Mouse (Mus musculus) brain, embryonic 14.5 days (tissue): ENCODE results near the gene Tent5c. TPM values are rescaled to one million over a fixed set of nuclear protein-coding genes. Genes with fewer than 3 reads are reported as not detected.

Source experiments
- DNase-seq: peaks from one replicate; pipeline ENCODE4 v3.0.0-alpha.2; 2011; ENCODE audit warnings: low read depth
- CTCF ChIP-seq: fragments of 200-500 bp; IDR thresholded peaks from 2 replicates; pipeline ENCODE4 v1.5.1; 2012; ENCODE audit warnings: inconsistent platforms, mild to moderate bottlenecking, moderate library complexity, borderline replicate concordance; ENCODE audit not compliant: insufficient read depth, insufficient read length; ENCODE audit errors: extremely low read depth
- POLR2A ChIP-seq: fragments of 200-500 bp; IDR thresholded peaks from 2 replicates; pipeline ENCODE4 v1.6.1; 2012; ENCODE audit warnings: mild to moderate bottlenecking, inconsistent platforms, borderline replicate concordance; ENCODE audit not compliant: poor library complexity, insufficient read depth, insufficient read length, severe bottlenecking; ENCODE audit errors: extremely low read depth
- polyA plus RNA-seq: library from polyadenylated mRNA; depleted of rRNA; stranded (reverse); fragments of >200 nt; gene quantifications from 2 replicates; pipeline ENCODE4 v1.2.3, GENCODE M21; 2012

Gene Tent5c
- polyA plus RNA-seq, 1 experiment, result 2.4 TPM

DNA sequence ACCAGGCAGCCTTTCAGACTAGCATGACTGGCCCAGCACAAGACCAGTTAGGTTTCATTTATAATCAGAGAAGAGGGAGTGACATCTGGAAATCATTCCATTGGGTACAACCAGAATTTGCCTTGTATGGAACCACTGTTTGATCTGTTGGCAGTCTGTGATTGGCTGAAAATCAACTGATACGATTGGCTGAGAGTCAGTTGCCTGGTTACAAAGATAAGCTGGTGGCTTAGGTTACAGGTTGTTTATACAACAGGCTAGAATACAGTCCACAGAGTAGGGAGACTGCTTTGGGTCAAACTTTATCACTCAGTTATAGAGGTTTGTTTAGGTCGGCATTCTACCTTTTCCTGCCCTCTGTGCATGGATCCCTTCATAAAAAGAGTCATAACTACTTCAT, 17.6 kb upstream of the Tent5c start:
- no peak for DNase-seq
- TF ChIP-seq POLR2A, result no peak
- TF ChIP-seq CTCF, result no peak

DNA sequence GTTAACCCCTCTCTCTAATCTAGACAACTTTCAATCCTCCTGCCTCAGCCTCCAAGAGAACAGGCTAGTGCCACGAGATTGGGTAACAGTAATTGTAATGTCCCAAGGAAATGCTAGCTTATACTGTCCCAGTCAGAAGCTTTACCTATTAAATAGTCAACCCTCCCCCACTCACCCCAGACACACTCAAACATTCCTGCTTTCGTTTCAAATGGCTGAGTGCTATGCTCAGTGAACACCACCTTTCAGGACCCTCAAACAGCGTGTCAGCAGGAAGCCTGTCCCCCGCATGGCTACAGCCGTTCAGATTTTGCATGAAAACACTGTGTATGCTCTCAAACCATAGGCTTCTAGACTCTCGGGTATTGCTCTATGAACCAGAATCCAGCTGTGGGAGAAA, 14.8 kb upstream of the Tent5c start:
- DNase-seq, result no peak
- TF ChIP-seq CTCF, result no peak
- TF ChIP-seq POLR2A, result no peak

DNA sequence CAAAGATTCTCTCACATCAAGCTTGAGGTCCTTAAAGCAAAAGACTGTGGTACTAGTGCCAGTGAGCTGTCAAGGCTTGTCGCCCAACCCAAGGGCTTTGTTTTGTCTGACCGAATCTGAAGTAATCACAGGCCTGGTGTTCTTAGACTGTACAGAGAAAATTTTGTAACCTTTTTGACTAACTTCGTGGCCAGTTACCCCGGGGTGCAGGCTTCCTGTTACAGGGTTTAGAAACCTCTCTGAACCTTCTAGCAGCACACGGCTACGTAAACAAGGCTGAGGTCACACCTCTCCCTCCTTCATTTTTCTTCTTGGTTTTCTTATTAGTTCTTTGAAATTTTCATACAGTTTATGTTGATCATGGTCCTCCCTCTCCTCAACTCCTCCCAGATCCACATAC, 13.4 kb upstream of the Tent5c start:
- TF ChIP-seq CTCF (no peak), POLR2A (no peak)
- no peak for DNase-seq

DNA sequence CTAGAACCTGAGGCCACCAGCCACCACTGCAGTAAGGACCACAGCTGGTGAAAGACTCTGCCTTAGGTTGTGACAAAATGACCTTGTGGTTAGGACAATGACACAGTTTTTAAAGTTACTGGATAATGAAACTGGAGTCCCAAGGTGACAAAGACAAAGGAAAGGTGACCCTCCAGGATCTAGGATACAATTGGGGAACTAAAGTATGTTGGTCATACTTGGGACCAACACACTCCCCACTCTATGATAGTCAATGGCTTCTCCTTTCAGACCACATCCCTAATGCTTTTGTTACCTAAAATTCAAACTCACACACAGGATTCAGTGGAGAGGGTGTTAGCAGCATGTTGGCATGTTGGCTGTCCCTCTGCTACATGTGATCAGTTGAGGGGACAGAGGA, 12.8 kb upstream of the Tent5c start:
- TF ChIP-seq CTCF (no peak), POLR2A (no peak)
- no peak for DNase-seq

DNA sequence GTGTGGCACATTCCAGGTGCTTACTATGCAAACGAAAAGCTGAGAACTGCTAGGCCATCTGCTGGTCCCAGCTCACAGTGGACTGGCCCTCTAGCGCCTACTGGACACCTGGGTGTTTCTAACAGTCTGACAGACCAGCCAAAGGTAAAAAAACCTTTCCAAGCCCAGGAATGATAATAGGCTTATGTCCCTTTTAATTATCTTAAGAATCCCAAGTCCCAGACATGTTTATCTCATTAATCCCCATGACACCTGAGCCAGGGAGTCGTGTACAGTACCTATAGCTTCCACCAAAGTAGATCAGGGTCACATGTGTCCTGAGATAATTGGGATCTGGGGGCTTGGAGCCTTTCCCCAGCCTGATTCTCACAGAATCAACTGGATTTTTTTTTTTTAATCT, 7.0 kb upstream of the Tent5c start:
- DNase-seq, result no peak
- TF ChIP-seq CTCF (no peak), POLR2A (no peak)

DNA sequence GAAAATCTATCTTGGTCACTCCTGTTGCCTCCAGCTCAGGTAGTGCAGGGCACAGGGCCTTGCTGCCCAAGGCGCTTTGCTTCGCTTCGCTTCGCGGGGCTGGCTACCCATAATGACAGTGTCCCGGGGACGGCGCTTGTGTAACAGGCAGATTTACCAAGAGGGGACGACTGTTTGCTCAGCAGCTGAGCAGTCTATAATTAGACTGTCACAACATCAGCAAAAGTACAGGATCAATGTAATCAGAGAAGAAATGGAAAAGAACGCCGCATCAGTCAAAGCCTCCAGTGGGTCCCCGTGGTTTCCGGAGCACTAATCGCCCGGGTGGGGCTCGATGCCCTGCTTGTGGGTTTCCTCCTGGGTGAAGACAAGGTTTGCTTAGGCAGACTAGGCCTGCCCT, 6.3 kb upstream of the Tent5c start:
- no peak for TF ChIP-seq CTCF
- TF ChIP-seq POLR2A, result no peak
- peak; percentile 23 for DNase-seq

DNA sequence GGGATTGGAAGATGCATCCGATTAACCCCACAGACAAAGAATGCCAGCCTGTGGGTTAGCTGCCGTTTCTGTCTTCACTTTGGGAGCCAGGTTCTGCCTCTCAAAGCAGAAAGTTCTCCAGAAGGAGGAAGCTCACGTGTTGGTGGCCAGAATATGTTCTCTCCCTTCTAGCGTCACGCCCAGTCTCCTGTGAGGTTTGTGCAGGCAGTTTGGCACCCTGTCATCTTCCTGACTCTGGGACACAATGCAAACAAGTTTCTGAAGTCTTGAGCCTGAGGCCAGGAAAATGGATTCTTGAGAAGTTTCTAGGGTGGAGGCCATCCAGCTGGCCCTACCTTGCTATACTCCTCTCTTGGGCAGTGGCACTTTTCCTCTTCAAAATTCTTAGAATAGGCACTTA, 5.8 kb upstream of the Tent5c start:
- no peak for TF ChIP-seq CTCF
- no peak for TF ChIP-seq POLR2A

DNA sequence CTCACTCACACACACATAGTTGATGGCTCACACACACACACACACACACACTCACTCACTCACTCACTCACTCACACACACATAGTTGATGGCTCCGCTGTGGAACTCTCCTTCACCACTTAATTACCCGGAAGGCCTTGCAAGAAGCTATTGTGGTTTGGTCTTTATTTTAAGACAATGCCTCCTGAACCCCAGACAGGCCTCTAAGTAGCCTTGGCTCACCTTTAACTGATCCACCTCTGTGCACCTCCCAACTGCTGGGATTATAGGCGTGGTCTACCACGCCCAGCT, 831 bp upstream of the Tent5c start:
- TF ChIP-seq CTCF (no peak), POLR2A (no peak)
- DNase-seq, result no peak

More for the DNA sequence above, 5.8 kb upstream of the Tent5c start:
- no peak for DNase-seq

DNA sequence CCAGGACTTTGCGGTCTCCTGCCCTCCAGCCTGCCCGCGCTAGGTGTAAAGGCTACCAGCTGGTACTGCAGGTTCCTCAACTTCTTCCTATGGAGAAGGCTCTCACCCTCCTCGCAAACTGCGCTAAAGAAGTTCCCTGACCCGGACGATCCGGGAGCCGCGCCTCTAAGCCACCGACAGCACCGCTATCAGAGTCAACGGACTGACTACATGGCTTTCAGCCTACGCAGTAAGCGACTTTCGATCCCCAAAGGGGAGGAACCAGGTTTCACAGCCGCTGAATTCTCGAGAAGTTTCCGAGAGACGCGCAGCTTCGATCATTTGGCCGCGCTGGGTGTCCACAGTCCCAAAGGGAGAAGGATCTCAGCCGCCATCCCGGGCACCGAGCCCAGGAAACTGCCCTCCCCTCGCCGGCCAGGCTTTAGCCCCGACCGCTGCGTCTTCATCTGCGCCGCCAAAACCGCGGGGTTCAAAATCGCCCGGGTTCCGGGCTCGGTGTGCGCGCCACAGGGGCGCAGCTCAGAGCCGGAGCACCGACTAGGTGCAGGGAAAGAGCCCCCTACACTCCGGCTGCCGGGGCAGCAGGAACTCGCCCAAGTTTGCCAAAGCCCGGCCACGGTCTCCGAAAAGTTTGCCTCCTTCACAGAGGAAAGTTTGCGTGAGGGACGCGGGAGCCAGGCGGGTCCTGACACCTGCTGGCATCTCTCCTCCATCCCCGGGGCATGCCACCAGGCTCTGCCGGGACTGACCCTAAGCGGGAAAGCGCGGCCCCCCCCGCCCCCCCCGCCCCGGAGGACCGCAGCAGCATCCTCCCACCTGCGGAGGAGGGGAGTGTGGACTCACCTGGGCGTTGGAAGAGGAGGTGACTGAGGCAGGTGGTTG, 632 bp downstream of the Tent5c start:
- peak; percentile 38 for DNase-seq
- TF ChIP-seq POLR2A (no peak), CTCF (no peak)

DNA sequence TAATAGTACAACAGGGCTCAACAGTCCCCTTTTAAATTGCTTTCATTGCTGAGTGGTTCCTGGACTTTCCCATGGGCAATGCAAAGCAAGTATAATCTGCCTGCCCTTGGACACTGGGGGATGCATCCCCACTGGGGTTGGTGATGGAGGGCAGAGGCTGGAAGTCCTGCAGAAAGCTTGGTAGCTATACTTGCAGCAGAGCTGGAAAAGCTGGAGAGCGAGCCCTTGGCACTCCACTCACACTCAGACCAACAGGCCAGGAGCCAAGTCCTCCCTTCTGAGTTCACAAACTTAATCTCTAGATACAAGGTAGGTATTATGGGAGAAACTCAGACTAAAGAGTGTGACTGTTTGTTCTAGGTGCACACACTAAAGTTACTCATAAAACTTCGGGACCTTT, 2.1 kb downstream of the Tent5c start:
- no peak for DNase-seq
- TF ChIP-seq POLR2A, result no peak
- TF ChIP-seq CTCF, result no peak

DNA sequence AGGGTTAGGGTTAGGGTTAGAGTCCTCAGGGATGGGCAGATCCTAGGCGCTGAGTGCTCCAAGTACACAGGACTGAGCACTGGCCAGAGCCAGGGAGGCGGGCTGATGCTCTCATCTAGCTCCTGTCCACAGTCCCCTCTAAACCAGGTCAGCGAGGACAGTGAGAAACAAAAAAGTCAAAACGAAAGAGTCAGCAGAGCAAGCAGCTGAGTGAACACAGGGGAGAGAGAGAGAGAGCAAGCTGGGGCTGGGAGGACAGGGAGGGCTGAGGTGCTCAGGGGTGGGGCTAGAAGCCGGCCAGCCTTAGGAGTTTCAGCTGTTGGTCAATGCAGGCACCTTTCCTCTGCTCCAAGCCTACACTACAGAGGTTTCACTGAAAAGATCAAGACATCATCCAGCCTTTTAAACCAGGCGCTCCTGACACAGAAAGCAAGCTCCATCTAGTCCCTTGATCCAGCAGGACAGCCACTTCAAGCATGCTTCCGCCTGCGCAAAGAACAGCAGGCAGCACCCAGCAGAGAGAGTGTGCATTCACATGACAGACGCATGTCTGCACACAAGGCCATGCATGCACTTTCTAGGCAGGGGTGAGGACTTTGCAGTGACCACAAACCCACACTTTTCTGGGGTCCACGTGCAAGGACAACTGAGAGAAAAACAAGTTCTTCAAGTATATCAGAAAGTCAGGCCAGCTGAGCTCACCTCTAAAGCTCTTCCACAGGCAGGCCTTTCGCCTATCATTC, 3.6 kb downstream of the Tent5c start:
- TF ChIP-seq POLR2A (no peak), CTCF (no peak)
- no peak for DNase-seq

DNA sequence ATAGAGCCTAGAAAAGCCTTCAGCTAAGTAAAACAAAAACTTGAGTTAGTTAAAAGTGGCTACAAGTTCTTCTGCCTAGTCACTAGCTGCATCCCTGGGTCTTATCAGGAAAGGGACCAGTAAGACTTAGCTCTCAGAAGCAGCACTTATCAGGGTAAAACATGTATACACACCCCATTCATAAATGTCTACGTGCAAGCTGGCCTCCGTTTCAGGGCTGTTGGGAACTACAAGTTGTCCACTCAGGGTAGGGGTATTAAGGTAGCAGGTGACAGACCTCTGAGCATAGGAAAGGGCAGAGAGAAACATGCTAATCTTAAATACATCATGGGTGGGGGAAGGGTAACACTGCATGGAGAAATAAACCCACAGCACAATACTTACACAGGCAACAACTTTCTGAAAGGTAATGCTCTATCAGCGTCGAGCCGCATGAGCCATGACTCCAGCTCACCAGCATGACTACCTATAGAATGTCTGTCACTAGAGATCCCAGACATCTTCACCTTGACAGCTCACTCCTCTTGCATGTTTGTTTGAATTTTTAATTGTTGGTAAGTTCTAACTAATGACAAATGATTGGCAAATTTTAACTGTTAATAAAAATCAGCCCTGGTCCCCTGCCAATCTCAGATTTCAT, 6.0 kb downstream of the Tent5c start:
- no peak for TF ChIP-seq POLR2A
- no peak for TF ChIP-seq CTCF
- DNase-seq, result no peak

DNA sequence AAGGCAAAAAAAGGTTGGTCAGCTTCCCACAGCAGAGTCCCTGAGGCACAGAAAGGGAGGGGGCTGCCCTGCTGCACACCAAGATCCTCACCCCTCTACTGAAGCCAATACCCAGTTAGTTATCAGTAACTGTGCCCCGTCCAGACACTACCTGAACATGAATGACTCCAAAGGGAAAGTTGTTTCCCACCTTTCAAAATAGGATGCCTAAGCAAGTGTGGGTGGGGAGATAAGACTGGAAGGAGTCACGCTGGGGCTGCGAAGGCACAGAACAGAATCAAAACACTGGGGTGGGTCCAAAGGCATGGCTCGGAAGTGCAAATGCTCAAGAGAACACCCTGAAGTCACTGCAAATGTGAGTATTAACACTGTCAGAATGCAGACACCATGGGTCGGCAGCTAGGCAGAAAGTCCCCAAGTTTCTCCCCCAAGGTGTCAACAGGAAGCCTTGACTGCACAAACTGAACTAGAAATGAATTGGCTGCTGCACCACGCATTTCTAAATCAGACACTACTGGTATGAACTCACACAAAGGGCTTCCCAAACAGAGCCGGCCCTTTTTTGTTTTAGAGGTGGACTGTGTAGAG, 6.7 kb downstream of the Tent5c start:
- no peak for TF ChIP-seq CTCF
- DNase-seq, result no peak

DNA sequence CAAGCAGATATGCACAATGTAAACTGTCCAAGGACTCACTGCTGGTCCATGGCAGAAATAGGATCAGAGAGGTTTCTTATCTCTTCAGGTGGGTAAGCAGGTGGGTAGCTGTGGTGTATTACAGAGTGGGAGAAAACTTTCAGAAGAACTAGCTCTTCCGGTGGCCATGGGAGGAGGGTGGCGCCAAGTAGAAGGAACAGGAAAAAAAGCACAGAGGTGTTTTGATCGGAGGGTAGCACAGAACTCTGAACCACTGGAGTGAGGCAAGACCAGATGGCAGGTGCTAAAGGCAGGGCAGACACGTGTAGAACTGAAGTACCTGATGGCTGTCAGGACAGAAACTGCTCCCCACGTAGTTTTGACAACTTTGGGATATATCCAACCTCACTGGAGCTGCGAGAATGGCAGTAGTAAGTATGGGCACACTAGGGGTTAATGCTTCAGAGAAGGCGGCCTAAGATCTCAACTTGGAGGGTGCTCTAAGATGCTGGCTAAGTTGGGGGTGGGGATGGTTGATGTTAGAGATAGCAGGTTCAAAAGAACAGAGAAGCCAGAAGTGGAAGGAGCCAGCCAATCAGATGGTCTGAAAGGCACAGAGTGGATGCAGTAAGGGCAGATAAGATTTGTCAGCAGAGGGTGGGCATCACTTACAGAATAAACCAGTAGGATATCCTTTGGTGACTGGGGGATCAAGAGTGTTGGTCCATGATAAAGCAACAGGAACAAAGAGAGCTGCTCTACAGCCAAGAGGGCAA, 8.7 kb downstream of the Tent5c start:
- no peak for DNase-seq
- TF ChIP-seq POLR2A, result no peak
- TF ChIP-seq CTCF, result no peak
